Mouse (Mus musculus): ENCODE measurements around the gene L3mbtl2. TPM values are rescaled to one million over a fixed set of nuclear protein-coding genes. Genes with fewer than 3 reads are reported as not detected.
"Not testable (repeated sequence)": the region's sequence is repeated elsewhere in the genome, so short reads cannot be mapped to it uniquely, and the experiment has no call there.

Gene L3mbtl2
- total RNA-seq (2015) (17.3 and 19.9 TPM in 2 replicates), total RNA-seq (2017) (30.9 and 35.1 TPM in 2 replicates)

DNA sequence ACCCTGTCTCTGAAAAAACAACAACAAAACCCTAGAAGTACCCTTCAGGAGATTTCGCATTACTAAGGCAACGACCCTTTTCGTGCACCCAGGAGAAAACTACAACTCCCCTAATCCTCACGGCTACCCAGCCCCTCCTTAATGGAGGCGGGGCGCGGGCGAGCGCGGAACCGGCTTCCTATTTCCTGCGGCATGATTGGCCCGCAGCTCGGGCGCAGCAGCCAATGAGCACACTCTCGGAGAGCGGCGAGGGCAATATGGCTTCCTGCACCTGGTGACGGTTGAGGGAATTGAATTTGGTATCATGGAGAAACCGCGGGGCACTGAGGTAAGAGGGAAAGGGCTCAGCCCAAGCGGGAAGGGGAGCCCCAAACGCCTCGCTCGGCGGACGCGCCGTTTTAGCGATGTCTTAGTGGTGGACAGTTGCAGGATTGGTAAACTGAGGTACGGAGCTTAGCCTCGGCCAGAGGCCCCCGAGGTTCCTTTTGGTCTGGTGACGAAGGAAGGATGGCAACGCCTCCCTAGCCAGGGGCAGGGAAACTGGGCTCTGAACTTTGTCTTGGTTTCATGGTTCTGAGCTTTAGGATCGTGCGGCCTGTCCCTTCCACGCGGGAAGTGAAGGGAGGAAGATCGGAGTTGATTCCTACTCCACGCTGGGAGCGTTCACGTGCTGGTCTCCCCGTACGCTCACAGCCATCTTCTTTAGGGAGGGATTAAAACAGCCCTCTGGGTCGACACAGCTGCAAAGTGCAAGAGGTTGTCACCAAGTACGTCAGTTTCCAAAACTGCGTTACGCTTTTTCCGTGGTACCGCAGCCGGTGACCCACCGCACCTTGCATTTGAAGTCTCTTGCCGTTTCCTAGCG lies at the start of gene L3mbtl2:
Gene L3mbtl2, plus strand, starts transcription at position 193 of the 865 bp plus-strand sequence.
- ATAC-seq (replicated peaks; ENCODE audit: poor library complexity), result peak; percentile 98

DNA sequence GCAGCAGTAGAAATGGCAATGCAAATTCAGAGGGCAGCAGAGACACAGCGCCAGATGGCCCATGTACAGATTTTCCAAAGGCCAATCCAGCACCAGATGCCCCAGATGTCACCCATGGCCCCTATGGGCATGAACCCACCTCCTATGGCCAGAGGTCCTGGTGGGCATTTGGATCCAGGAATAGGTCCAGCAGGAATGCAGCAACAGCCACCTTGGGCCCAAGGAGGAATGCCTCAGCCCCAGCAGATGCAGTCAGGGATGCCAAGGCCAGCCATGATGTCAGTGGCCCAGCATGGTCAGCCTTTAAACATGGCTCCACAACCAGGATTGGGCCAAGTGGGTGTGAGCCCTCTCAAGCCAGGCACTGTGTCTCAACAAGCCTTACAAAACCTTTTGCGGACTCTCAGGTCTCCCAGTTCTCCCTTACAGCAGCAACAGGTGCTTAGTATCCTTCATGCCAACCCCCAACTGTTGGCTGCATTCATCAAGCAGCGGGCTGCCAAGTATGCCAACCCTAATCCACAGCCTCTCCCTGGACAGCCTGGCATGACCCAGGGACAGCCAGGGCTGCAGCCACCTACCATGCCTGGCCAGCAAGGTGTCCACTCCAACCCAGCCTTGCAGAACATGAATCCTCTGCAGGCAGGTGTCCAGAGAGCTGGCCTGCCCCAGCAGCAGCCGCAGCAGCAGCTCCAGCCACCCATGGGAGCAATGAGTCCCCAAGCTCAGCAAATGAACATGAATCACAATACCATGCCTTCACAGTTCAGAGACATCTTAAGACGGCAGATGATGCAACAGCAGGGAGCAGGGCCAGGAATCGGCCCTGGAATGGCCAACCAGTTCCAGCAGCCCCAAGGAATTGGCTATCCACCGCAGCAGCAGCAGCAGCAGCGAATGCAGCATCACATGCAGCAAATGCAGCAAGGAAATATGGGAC lies 13.9 kb upstream of the L3mbtl2 start:
- no peak for ATAC-seq (replicated peaks; ENCODE audit: poor library complexity)

DNA sequence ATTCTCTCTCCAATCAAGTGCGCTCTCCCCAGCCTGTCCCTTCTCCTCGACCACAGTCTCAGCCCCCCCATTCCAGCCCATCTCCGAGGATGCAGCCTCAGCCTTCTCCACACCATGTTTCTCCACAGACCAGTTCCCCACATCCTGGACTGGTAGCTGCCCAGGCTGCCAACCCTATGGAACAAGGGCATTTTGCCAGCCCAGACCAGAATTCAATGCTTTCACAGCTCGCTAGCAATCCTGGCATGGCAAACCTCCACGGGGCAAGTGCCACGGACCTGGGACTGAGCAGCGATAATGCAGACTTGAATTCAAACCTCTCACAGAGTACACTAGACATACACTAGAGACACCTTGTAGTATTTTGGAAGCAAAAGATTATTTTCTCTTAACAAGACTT lies 13.1 kb upstream of the L3mbtl2 start:
- no peak for ATAC-seq (replicated peaks; ENCODE audit: poor library complexity)

DNA sequence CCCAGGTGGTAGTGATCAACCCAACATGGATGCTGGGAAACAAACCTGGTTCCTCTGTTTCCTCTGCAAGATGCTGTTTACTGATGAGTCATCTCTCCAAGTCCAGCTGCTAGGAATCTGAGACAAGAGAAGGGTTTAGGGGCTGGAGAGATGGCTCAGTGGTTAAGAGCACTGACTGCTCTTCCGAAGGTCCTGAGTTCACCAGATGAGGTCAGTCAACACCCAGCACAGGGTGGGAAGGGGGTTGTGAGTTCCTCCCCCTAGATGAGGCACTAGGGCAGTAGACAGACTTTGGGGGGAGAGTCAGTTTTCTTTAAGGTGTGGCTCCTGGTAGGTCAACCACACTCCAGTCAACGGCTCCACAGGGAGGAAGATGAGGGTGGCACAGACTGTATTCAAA lies 2.0 kb upstream of the L3mbtl2 start:
- no peak for ATAC-seq (replicated peaks; ENCODE audit: poor library complexity)

DNA sequence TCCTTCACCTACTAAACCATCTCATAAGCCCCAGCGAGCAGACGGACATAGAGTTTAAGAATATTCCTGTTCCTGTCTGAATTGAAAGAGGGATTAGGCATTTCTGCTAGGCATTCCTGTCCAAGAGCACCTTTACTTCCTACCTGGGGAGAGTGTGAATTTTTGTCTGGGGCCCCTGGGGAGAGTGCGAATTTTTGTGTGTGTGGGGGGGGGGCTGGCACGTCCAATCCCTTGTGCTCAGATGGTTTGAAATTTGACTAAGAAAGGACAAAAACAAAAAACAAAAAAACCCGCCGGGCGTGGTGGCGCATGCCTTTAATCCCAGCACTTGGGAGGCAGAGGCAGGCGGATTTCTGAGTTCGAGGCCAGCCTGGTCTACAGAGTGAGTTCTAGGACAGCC lies 408 bp upstream of the L3mbtl2 start:
- no peak for ATAC-seq (replicated peaks; ENCODE audit: poor library complexity)

DNA sequence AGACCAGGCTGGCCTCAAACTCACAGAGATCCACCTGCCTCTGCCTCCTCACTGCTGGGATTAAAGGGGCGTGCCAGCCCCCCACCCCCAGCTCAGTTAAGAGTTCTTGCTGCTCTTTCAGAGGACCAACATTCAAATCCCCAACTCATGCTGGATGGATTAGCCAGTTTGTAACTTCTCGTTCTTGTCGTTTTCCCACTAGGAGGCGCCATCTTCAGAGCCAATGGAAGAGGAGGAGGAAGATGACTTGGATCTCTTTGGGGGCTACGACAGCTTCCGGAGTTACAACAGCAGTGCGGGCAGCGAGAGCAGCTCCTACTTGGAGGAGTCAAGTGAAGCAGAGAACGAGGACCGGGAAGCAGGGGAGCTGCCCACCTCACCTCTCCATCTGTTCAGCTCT lies 3.3 kb downstream of the L3mbtl2 start:
- no peak for ATAC-seq (replicated peaks; ENCODE audit: poor library complexity)

DNA sequence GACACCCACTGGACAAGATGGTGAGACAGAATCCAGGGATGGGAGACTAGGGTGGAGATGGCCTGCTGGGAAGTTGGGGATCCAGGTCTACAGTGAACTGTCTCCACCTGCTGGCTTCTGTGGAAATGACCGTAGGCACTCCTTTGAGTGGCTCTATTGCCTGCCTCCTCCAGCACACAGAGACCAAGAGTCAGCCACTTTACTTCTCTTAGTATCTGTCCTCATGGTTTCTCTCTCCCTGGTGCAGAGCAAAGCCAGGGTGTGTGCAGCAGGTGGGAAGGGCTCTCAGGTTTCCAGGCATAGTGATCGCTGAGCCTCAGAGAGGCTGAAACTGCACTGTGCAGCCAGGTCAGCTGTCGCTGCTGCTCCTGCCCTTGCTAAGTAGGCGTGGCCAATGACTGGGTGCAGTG lies 6.5 kb downstream of the L3mbtl2 start:
- ATAC-seq (replicated peaks; ENCODE audit: poor library complexity), result peak; percentile 86

DNA sequence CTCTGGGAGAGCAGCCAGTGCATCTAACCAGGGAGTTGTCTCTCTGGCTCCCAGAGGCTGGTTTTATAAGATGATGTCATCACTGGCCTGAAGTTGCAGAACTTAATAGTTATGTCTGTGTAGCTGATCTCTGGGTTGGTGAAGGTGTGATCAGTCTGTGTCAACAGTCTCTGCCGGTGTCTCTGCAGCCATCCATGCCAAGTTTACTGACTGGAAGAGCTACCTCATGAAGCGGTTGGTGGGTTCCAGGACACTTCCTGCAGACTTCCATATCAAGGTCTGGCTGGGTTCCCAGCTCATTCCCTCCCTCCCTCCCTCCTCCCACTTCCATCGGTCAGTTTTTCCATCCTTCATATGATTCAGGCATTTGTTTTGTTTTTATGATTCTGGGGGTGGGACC lies 12.9 kb downstream of the L3mbtl2 start:
- ATAC-seq (replicated peaks; ENCODE audit: poor library complexity), result no peak

DNA sequence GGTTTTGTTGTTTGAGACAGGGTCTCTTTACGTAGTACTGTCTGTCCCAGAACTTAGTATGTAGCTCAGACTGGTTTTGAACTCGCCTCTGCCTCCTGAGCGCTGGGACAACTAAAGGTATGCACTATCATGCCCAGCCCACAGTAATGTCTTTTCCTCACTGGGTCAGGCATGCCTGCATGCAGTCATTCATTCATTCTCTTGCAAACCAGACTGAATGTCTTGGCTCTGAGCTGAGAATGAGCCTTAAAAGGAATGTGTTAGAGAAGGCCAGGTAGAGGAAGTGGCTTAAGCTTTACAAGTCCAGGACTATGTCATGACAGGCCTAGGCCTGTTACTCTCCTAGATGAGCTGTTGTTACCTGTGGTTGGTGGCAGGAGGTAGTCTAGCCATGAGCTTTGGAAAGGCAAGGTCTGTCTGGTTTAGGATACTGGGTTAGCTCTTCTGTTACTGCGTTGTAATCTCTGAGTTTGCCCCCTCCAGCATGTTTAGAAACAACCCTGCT lies 16.7 kb downstream of the L3mbtl2 start:
- ATAC-seq (replicated peaks; ENCODE audit: poor library complexity), result no peak

DNA sequence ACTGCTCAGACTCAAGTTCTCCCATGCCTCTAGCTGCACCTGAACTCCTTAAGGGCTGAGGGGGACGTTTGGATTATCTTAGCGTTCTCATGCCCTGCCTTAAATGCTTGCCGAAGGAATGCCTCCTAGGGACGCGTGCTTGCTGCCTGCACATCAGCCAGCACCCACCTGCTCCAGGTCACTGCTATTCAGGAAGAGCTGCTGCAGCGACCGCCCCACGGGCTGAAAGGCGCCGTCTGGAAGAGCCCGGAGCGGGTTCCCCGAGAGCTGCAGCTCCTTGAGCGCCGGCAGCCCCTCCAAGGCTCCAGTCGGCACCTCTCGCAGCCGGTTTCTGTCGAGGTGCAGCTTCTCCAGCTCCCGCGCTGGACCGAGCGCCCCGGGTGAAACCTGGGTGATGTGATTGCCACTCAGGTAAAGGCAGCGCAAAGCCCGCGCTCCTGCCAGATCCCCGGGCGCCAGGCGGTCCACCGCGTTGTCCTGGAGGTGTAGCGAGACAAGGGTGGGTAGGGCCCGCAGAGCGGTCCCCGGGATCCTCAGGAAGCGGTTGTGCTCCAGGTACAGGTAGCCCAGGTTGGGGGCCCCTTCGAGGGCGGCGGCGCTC lies 29.8 kb downstream of the L3mbtl2 start:
- no peak for ATAC-seq (replicated peaks; ENCODE audit: poor library complexity)

DNA sequence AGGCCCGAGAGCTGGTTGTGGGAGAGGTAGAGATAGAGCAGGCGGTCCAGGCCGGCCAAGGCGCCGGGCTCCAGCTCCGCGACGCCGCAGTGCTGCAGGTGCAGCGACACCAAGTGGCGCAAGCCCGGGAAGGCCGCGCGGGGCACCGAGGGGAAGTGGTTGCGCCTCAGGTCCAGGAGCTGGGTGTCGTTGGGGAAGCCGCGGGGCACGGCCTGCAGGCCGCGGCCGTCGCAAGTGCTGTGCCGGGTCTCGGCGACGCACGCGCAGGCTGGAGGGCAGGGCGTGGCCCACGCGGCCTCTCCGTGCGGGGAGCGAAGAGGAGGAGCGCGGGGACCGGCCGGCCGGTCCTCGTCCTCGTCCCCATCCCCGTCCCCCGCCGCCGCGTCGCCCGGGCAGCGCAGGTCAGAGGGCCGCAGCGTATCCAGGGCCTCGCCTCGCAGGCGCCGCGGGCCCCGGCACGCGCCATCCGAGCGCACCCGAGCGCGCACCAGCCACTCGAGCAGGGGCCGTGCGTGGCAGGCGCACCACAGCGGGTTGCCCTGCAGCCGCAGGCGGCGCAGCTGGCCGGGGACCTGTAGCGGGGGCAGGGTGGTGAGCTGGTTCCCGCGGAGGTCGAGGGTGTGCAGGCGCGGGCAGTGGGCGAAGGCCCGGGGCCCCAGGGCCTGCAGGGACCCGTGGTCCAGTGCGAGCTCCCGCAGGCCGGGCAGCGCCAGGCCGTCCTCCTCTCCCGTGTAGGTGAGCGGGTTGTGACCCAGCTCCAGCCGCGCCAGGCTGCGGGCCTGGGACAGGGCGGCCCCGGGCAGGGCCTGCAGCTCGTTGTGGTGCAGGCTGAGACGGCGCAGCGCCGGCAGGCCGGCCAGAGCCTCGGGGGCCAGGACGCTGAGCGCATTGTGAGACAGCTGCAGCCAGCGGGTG lies 30.5 kb downstream of the L3mbtl2 start:
- ATAC-seq (replicated peaks; ENCODE audit: poor library complexity), result peak; percentile 90

DNA sequence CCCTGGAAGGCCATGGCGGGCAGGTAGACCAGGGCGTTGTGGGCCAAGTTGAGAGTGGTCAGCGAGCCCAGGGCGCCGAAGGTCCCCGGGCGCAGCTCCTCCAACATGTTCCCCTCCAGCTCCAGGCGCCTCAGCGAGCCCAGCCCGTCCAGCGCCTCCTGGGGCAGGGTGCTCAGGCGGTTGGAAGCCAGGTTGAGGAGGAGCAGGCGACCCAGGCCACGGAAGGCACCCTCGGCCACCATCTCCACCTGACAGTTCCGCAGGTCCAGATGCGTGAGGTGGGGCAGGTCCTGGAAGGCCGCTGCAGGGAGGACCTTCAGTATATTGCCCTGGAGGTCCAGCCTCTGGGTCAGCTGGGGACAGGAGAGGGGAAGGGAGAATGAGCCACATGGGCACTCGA lies 31.2 kb downstream of the L3mbtl2 start:
- ATAC-seq (replicated peaks; ENCODE audit: poor library complexity), result no peak

DNA sequence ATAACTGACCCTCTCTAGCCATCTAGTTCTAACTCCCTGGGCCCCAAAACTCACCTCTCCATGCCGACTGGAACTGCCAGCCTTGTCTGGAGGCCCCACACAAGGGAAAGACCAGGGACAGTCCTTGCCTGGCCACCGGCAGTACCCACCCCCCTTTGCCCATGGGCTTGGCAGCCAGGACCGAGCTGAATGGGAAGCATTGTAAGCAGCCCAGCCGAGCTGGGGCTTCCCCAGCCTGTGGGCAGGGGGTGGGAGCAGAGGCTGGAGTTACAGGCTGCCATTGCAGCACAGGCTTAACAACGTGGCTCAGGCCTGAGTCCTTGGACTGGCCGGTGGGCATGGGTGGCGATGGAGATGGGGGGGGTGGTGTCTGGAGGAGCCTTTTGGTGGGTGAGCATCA lies 33.5 kb downstream of the L3mbtl2 start, which contains the start of gene Chadl:
Gene Chadl, minus strand, starts transcription at position 113 of the 400 bp plus-strand sequence.
- ATAC-seq (replicated peaks; ENCODE audit: poor library complexity), result no peak

DNA sequence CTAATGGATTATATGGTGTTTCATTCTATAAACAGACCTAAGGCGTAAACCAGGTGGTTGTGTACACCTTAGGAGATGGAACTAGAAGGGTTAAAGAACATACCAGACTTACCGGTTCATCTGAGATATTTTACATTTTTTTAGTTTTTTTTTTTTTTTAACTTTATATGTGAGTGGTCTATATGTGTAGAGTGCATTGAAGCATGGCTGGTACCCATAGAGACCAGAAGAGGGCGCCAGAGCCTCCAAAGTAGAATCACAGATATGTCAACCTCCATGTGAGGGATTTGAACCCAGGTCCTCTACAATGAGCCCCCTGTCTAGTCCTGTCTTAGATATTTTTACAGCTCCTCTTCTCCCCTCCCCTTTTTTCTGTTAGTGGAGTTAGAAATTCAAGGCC lies 34.2 kb downstream of the L3mbtl2 start:
- ATAC-seq (replicated peaks; ENCODE audit: poor library complexity), result peak; percentile 44

DNA sequence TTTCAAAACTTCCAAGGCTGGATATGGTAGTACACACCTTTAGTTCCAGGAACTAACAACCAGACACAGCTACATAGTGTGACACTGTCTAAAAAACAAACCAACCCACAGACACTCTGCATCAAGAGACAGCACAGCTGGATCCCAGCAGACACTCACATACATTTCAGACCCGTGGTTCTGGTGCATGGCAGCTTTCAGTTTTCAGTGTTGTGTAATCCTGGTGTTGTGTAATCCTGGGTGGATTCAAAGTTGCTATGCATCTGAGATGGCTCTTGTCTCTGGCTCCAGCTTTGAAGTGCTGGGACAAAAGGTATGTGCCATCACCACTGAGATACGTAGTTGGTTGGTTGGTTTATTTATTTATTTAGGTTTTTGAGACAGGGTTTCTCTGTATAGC lies 34.8 kb downstream of the L3mbtl2 start:
- peak; percentile 41 for ATAC-seq (replicated peaks; ENCODE audit: poor library complexity)

DNA sequence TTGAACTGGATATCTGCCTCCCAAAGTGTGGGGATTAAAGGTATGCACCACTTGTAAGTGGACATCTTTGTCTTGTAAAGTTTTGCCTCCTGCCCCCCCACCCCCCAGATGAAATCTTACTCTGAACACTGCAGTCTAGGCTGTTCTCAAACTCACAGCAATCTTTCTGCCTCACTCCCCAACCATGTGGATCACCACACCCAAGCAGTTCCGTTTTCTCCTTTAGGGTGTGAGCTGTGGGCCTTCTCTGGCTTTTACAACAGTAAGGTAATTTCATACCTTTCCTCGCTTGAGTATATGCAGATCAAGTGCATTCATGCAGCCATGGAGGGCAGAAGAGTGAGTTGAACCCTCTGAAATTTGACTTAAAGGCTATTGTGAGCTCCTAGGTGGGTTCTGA lies 36.5 kb downstream of the L3mbtl2 start:
- no peak for ATAC-seq (replicated peaks; ENCODE audit: poor library complexity)

DNA sequence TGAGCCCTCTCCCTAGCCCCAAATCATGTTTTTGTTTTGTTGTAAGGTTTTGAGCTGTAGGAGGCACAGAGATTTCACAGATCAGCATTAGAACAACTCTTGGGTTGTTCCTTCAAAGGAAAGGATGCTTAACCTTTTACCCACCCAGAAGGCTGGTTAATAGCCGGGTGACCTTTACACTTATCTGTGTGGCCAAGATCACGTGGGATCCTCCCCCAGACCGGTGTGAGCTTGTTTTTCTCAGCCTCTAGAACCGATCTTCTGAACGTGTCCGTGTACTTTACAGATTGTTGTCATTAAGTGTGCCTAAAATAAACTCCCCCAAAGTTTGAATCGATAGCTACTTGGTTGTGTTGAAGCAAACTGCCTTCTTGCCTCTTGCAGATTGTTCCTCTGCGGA lies 36.9 kb downstream of the L3mbtl2 start:
- no peak for ATAC-seq (replicated peaks; ENCODE audit: poor library complexity)

DNA sequence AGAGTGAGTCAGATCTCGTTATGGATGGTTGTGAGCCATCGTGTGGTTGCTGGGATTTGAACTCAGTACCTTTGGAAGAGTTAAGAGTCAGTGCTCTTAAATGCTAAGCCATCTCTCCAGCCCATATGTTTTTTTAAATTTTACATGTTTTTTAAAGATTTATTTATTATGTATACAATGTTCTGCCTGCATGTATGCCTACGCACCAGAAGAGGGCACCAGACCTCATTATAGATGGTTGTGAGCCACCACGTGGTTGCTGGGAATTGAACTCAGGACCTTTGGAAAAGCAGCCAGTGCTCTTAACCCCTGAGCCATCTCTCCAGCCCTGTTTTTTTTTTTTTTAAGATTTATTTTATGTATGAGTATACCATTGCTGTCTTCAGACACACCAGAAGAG lies 37.7 kb downstream of the L3mbtl2 start:
- ATAC-seq (replicated peaks; ENCODE audit: poor library complexity), result not testable (repeated sequence)

DNA sequence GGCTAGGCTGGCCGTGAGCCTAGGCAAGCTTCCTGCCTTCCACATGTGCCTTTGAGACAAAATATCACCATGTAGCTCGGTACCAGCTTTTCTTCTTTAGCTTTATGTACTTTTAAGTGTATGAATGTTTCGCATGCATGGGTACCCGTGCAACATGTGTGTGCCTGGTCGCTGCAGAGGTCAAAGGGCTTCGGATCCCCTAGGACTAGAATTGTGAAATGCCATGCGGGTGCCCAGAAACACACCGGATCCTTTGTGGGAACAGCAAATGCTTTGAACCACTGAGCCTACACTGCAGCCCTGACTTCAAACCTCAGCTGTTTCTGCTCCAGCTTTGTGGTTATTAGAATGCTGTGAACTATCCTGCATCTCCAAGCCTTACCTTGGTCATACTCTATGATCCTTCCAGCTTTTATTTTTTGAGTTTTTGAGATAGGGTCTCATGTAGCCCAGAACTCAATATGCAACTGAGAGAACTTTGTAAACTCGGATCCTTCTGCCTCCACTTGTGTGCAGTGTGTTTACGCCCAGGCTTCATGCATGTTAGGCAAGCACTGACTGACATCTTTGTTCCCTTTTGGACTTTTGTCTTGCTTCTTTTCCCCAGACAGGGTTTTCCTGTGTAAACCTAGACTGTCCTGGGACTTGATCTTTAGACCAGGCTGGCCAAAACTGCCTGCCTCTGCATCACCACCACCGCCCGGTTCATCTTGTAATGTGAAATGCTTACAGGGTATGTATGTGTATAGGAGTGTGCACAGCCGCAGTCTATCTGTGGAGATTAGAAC lies 38.8 kb downstream of the L3mbtl2 start:
- ATAC-seq (replicated peaks; ENCODE audit: poor library complexity), result no peak

Data from megakaryocyte progenitor cell, adult 5-6 weeks (primary cell).